Mouse (Mus musculus): Measurements from ENCODE around the gene Vps53. TPM values are rescaled to one million over a fixed set of nuclear protein-coding genes. Genes with fewer than 3 reads are reported as not detected.

Gene Vps53
- polyA plus RNA-seq, 3 experiments from 2014 or later = 41.0 to 62.8 (median 49.8) TPM

- ATAC-seq = no peak
These were observed 72.6 kb downstream of the Vps53 start for GRCm38 (mm10) chr11:76106551-76107496.

GRCm38 (mm10) chr11:76101154-76101553 lies 78.3 kb downstream of the Vps53 start:
- ATAC-seq = no peak

- no peak for ATAC-seq
These were observed 80.1 kb downstream of the Vps53 start for GRCm38 (mm10) chr11:76099193-76099975.

- no peak for ATAC-seq
These were observed 85.8 kb downstream of the Vps53 start for GRCm38 (mm10) chr11:76093610-76094009.

GRCm38 (mm10) chr11:76089776-76090175 lies 89.7 kb downstream of the Vps53 start:
- no peak for ATAC-seq

- no peak for ATAC-seq
These were observed 90.9 kb downstream of the Vps53 start for GRCm38 (mm10) chr11:76088506-76088905.

- no peak for ATAC-seq
These were observed 93.4 kb downstream of the Vps53 start for GRCm38 (mm10) chr11:76085898-76086591.

DNA sequence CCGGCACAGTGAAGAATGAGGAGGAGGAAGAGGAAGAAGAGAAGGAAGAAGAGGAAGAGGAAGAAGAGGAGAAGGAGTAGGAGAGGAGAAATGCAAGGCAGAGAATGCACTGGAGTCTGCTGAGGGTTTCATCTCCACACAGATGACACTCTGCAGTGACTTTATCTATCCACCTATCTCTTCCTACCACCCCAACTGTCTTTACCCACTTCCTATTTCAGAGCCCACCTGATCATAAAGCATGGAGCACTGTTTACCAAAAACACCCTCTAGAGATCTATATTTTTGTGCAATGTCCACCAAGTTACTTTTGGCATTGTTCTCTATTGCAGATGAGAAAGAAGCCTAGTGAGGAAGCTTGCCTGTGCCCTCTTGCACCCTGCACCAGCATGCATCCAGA lies 94.5 kb downstream of the Vps53 start:
- no peak for ATAC-seq

- no peak for ATAC-seq
These were observed 95.5 kb downstream of the Vps53 start for GRCm38 (mm10) chr11:76083941-76084367.

DNA sequence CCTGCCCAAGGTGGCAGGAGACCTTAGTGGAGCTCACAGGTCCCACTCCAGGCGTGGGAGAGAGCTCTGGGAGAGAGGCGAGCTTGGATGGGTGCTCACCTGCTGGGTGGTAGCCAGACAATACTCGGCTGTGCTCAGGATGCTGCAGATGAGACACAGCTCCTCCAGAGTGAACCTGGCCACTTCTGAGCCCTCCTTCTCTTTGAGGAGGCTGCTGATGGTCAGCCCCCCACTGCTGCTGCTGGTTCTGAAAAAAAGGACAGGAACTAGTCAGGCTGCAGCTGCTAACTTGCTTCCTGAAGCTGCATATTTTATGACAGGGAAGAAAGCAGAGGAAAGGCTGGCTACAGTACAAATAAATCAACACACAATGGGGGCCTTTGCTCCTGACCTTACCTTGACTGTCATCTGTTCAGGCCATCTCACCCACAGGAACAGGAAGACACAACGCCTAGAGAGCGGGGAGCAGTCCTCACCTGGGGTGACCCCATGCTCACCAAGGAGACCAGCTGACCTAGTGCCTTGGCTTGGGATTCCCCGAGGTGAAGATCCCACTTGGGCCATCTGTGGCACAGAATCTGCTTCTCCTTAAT lies 98.3 kb downstream of the Vps53 start:
- ATAC-seq = no peak

GRCm38 (mm10) chr11:76080293-76080692 lies 99.2 kb downstream of the Vps53 start:
- ATAC-seq = no peak

- ATAC-seq = no peak
These were observed 102.1 kb downstream of the Vps53 start for GRCm38 (mm10) chr11:76077341-76077740.

GRCm38 (mm10) chr11:76074296-76075093 lies 105.0 kb downstream of the Vps53 start:
- ATAC-seq = no peak

- ATAC-seq = no peak
These were observed 109.6 kb downstream of the Vps53 start for GRCm38 (mm10) chr11:76069816-76070215.

- no peak for ATAC-seq
These were observed 112.8 kb downstream of the Vps53 start for GRCm38 (mm10) chr11:76066563-76067156.

DNA sequence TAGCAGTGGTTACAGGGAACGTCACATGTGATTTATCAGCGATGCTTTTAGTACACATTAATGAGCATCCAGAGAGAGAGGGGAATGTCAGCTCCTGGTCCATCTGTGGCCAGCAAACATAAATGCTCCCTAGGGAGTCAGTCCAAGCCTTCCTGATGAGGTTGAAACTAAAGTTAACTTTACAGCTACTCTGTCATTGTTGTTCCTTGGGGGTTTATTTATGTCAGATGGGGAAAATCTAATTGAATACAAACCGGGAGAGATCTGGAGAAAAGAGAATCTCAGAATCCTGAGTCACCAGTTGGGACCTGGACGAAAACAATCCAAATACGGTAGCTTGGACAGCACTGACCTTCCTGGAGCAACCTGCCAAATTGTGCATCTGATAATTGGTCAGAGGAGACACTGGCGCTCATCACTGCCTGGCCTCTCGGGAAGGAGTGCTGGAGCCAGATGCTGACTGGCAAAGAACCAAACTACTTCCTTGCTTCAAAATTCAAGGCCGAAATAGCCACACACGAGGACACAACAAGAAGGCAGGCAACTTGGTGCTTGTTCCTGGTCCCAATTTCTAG lies 113.8 kb downstream of the Vps53 start:
- ATAC-seq = no peak

DNA sequence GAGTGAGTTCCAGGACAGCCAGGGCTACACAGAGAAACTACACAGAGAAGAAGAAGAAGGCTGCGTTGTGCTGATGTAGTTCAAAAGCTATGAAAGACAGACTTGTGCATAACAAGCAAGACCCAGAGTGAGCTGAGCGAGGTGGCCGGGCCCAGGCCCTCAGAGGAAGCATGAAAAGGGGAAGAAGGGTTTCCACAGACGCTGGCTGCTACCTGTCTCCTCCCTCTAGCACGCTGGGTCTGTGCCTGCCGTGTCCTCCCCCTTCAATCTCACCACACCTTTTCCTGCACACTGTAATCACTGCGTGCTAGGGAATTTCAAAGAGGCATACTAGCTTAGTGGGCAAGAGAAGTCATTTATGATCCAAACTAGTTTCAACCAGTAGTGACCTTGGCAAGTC lies 115.0 kb downstream of the Vps53 start:
- ATAC-seq = no peak

GRCm38 (mm10) chr11:76060906-76061305 lies 118.5 kb downstream of the Vps53 start:
- ATAC-seq = no peak

DNA sequence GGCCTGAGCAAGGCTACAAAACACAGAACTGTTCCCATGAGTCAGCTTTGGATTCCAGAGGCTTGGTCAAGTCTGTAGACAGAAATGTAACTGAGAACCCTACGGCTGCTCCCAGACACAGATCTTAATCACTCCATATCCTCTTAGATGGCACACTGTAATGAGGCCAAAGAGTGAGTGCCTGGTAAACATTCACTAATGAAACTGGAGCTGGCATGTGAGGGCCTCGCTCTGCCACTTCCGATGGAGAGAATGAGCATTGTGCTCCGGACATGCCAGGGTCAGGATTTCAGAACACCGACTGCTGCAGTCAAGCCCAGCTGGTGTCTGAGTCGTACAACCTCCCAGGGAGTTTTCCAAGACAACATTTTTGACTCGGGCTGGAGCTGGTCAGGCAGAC lies 119.5 kb downstream of the Vps53 start:
- ATAC-seq = no peak

- ATAC-seq = no peak
These were observed 123.0 kb downstream of the Vps53 start for GRCm38 (mm10) chr11:76056487-76056886.

DNA sequence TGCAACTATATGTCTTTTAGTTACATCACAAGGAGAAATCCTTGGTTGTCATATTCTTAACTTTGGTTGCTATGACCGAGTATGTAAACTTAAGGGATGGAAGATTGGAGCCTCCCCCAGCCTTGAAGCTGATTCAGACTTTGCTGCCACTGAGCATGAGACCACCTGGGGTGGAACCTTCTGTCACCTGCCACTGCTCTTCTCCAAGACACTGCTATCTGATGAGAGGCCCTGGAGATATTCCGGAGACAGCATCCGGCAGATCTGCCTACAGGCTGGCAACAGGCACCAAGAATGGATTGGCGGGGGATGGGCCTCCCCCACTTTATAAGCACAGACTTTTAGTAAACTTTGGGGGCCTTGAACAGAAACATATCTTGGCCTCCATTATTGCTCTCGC lies 127.0 kb downstream of the Vps53 start:
- ATAC-seq = no peak
